Comparison of ENCODE assay signal across 12 mouse cellular contexts in the genomic region with DNA sequence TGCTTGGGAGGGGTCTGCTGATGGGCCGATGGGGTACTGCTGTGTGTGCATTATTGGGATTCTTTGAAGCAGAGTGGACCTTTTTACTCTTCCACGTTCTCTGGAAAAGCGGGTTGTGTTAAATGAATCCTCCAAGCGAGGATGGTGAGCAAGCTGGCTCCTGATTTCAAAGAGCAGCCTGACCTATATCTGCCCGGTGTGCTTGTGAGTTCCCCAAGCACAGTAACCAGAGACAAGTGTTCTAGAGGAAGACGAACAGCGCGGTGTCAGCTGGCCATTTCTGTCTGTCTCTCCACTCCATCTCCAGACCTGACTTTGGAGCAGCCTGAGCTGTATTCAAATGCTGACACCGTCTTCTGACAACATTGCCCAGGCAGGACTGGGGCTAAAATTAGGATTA.
DNase-seq lines count a peak whose midpoint lies in the region; ATAC-seq and TF ChIP-seq lines count a peak whose summit lies in the region.
"Had no signal": no experiment of that assay in that cellular context is flagged by ENCODE, and none has a peak within 500 bp of the region (broad histone marks: within the 10 kb centered on the region; RNA-seq: fewer than 3 reads in every experiment).

No protein-coding gene starts in this region.

- TF ChIP-seq CTCF in stomach, postnatal 0 days (IDR thresholded peaks at IDR 0.05; ENCODE audit: low read depth) = no peak

- H3K4me2 ChIP-seq in heart, embryonic 13.5 days = no peak overlapping the region
- peak overlapping the region; percentile 57; the same call in 1 of the 2 replicates for H3K4me2 ChIP-seq in neural tube, embryonic 12.5 days (replicated peaks)
- peak overlapping the region; percentile 62; the same call in 1 of the 2 replicates for H3K4me2 ChIP-seq in forebrain, embryonic 12.5 days
- peak overlapping the region; percentile 54 for H3K4me2 ChIP-seq in neural tube, embryonic 14.5 days (ENCODE audit: low read depth, low read length)
- H3K4me2 ChIP-seq in stomach, postnatal 0 days (replicated peaks; ENCODE audit: low read depth) = no peak overlapping the region

- TF ChIP-seq EP300 in stomach, postnatal 0 days (optimal IDR thresholded peaks at IDR 0.05) = no peak

- 68% methylated on average over 9 of the region's 9 CpGs for WGBS in heart, embryonic 13.5 days
- WGBS in heart, embryonic 10.5 days = 70% methylated on average over 9 of the region's 9 CpGs
- 80% methylated on average over 9 of the region's 9 CpGs for WGBS in neural tube, embryonic 12.5 days
- WGBS in forebrain, embryonic 12.5 days = 80% methylated on average over 9 of the region's 9 CpGs
- WGBS in neural tube, embryonic 14.5 days = 79% methylated on average over 9 of the region's 9 CpGs
- 78% methylated on average over 9 of the region's 9 CpGs for WGBS in stomach, postnatal 0 days

- no peak for ATAC-seq in heart, embryonic 13.5 days (ENCODE audit: extremely low read depth, insufficient number of reproducible peaks, low FRiP score, low TSS enrichment)
- ATAC-seq in neural tube, embryonic 12.5 days (ENCODE audit: low FRiP score, low read depth) = no peak
- ATAC-seq in forebrain, embryonic 12.5 days (ENCODE audit: low FRiP score) = no peak
- ATAC-seq in neural tube, embryonic 14.5 days (ENCODE audit: low read depth) = no peak
- ATAC-seq in stomach, postnatal 0 days (ENCODE audit: low FRiP score, low TSS enrichment) = no peak

- no peaks in the 10 kb centered on the region for H3K27me3 ChIP-seq in heart, embryonic 13.5 days (replicated peaks)
- no peaks in the 10 kb centered on the region for H3K27me3 ChIP-seq in heart, embryonic 10.5 days (ENCODE audit: insufficient read depth, poor library complexity, severe bottlenecking)
- H3K27me3 ChIP-seq in neural tube, embryonic 12.5 days (replicated peaks) = no peaks in the 10 kb centered on the region
- no peaks in the 10 kb centered on the region for H3K27me3 ChIP-seq in forebrain, embryonic 12.5 days
- H3K27me3 ChIP-seq in neural tube, embryonic 14.5 days (ENCODE audit: control insufficient read depth, insufficient read depth, low read length) = no peaks in the 10 kb centered on the region
- H3K27me3 ChIP-seq in stomach, postnatal 0 days (ENCODE audit: control insufficient read depth, insufficient read depth, low read length) = no peaks in the 10 kb centered on the region

- peak overlapping the region; percentile 66 for H3K27ac ChIP-seq in heart, embryonic 13.5 days (replicated peaks)
- no peak overlapping the region for H3K27ac ChIP-seq in heart, embryonic 10.5 days
- H3K27ac ChIP-seq in neural tube, embryonic 12.5 days = no peak overlapping the region
- no peak overlapping the region for H3K27ac ChIP-seq in forebrain, embryonic 12.5 days
- no peak overlapping the region for H3K27ac ChIP-seq in neural tube, embryonic 14.5 days (ENCODE audit: low read depth, low read length)
- no peak overlapping the region for H3K27ac ChIP-seq in stomach, postnatal 0 days (replicated peaks)
- H3K27ac ChIP-seq: liver, embryonic 14.5 days; macrophage had no signal

- H3K4me3 ChIP-seq in heart, embryonic 13.5 days = no peak overlapping the region
- no peak overlapping the region for H3K4me3 ChIP-seq in heart, embryonic 10.5 days
- no peak overlapping the region for H3K4me3 ChIP-seq in neural tube, embryonic 12.5 days
- no peak overlapping the region for H3K4me3 ChIP-seq in forebrain, embryonic 12.5 days (replicated peaks)
- H3K4me3 ChIP-seq in neural tube, embryonic 14.5 days (ENCODE audit: low read depth, low read length) = peak overlapping the region; percentile 25; the same call in 1 of the 2 replicates
- no peak overlapping the region for H3K4me3 ChIP-seq in stomach, postnatal 0 days (ENCODE audit: low read depth, low read length)

- H3K4me1 ChIP-seq in heart, embryonic 13.5 days = peaks cover 67% of the 10 kb centered on the region
- peaks cover 63% of the 10 kb centered on the region for H3K4me1 ChIP-seq in heart, embryonic 10.5 days
- H3K4me1 ChIP-seq in neural tube, embryonic 12.5 days = peaks cover 14% of the 10 kb centered on the region
- peaks cover 20% of the 10 kb centered on the region for H3K4me1 ChIP-seq in forebrain, embryonic 12.5 days
- peaks cover 4% of the 10 kb centered on the region; the same call in 1 of the 2 replicates for H3K4me1 ChIP-seq in neural tube, embryonic 14.5 days (ENCODE audit: control insufficient read depth, insufficient read depth, low read length)
- H3K4me1 ChIP-seq in stomach, postnatal 0 days (replicated peaks; ENCODE audit: control insufficient read depth, insufficient read depth) = 0 out of 2 replicates have a peak, but pooled peaks cover 2% of the 10 kb centered on the region

- no peaks in the 10 kb centered on the region for H3K9me3 ChIP-seq in heart, embryonic 13.5 days
- no peaks in the 10 kb centered on the region for H3K9me3 ChIP-seq in heart, embryonic 10.5 days
- no peaks in the 10 kb centered on the region for H3K9me3 ChIP-seq in neural tube, embryonic 12.5 days
- no peaks in the 10 kb centered on the region for H3K9me3 ChIP-seq in forebrain, embryonic 12.5 days
- no peaks in the 10 kb centered on the region for H3K9me3 ChIP-seq in neural tube, embryonic 14.5 days (ENCODE audit: control insufficient read depth, low read length)
- no peaks in the 10 kb centered on the region for H3K9me3 ChIP-seq in stomach, postnatal 0 days (ENCODE audit: control insufficient read depth, low read length)

- H3K36me3 ChIP-seq in heart, embryonic 13.5 days = no peaks in the 10 kb centered on the region
- peaks cover 8% of the 10 kb centered on the region for H3K36me3 ChIP-seq in heart, embryonic 10.5 days
- H3K36me3 ChIP-seq in neural tube, embryonic 12.5 days = no peaks in the 10 kb centered on the region
- no peaks in the 10 kb centered on the region for H3K36me3 ChIP-seq in forebrain, embryonic 12.5 days (replicated peaks)
- no peaks in the 10 kb centered on the region for H3K36me3 ChIP-seq in neural tube, embryonic 14.5 days (ENCODE audit: control insufficient read depth, insufficient read depth, low read length)
- H3K36me3 ChIP-seq in stomach, postnatal 0 days (ENCODE audit: control insufficient read depth, insufficient read depth, low read length) = no peaks in the 10 kb centered on the region

- peak overlapping the region; percentile 44 for H3K9ac ChIP-seq in heart, embryonic 13.5 days
- H3K9ac ChIP-seq in neural tube, embryonic 12.5 days = no peak overlapping the region
- H3K9ac ChIP-seq in forebrain, embryonic 12.5 days = no peak overlapping the region
- H3K9ac ChIP-seq in neural tube, embryonic 14.5 days (replicated peaks; ENCODE audit: low read depth, low read length) = no peak overlapping the region
- no peak overlapping the region for H3K9ac ChIP-seq in stomach, postnatal 0 days (ENCODE audit: low read length)
- H3K9ac ChIP-seq: liver, embryonic 14.5 days had no signal

- DNase-seq in heart, embryonic 10.5 days (ENCODE audit: low spot score) = no peak
- no peak for DNase-seq in neural tube, embryonic 10.5 days (ENCODE audit: extremely low spot score, low spot score)
- DNase-seq in stomach, postnatal 0 days (ENCODE audit: low spot score) = no peak
- DNase-seq in frontal cortex, postnatal 10 days (ENCODE audit: low spot score in 2 of 2) = no peak
- DNase-seq: kidney, adult 9 months; left cerebral cortex, postnatal 4 days had no signal

Comparison
In these comparisons a context has a peak if more than half of its experiments do, and no peak if none do; other contexts are left out.
1. H3K4me2 ChIP-seq: peak in neural tube, embryonic 12.5 days (single experiment), forebrain, embryonic 12.5 days (single experiment) and neural tube, embryonic 14.5 days (single experiment); none in heart, embryonic 13.5 days (single experiment) and stomach, postnatal 0 days (single experiment).